Mouse (Mus musculus): Measurements from ENCODE around the gene Auts2. TPM values are rescaled to one million over a fixed set of nuclear protein-coding genes. Genes with fewer than 3 reads are reported as not detected.

Auts2 gene
- polyA plus RNA-seq, 1 experiment = 10.4 TPM

DNA sequence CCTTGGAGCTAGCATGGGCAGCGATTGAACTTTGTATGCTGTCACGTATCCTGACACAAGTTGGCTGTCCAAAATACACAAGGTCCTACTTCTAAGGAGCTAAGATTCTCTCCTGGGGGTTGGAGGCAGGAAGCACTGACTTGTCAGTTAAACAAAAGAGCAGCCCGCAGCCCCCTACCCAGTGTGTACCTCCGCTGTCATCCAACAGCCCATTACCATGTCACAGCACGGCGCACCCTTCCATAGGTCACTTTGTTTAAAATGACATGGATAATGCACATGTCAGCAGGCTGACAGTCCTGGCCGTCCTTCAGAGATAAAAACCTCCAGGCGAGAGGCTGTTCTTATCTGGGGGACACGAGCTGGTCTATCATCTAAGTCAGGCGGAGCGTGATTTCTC lies 773.9 kb downstream of the Auts2 start:
- TF ChIP-seq CTCF (IDR thresholded peaks at IDR 0.05; ENCODE audit: extremely low read depth, insufficient read length, insufficient replicate concordance, low read depth, low read length) (no peak), POLR2A (IDR thresholded peaks at IDR 0.05; ENCODE audit: low read depth, low read length) (no peak)
- 79% methylated on average over 11 of the region's 11 CpGs for WGBS
- no peak overlapping the region for H3K4me3 ChIP-seq (ENCODE audit: low read depth, low read length)
- H3K36me3 ChIP-seq (ENCODE audit: control insufficient read depth, insufficient read depth, low read length) = no peaks in the 10 kb centered on the region
- no peak overlapping the region for H3K27ac ChIP-seq (ENCODE audit: insufficient read depth, low read depth, low read length)
- no peaks in the 10 kb centered on the region for H3K4me1 ChIP-seq (ENCODE audit: control insufficient read depth, insufficient read depth, insufficient read length, low read length)
- H3K27me3 ChIP-seq (ENCODE audit: control insufficient read depth, insufficient read depth, low read length) = no peaks in the 10 kb centered on the region

DNA sequence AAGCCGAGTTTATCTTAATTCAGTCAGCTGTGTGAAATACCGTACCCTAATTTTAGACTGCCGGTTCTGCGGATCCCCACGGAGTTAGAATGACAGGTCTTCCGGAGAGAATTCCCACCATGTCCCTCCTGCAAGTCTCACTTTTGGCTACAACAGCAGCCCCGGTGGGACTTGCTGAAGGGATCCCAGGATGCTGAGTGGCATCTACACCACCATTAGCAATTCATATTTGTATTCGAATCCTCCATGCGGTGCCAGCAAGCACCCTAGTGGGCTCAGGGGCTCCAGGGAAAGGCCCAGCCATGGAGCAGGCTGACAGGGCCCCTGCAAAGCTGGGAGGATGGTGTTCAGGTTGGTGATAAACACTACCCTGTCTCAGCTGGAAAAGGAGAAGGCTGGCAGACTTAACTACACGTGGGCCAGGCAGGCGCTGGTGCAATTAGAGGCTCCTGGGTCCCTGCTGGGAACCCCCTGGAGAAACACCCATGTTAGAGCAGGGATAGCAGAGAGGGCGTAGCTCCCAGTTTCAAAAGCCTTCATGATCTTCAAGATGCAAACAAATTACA lies 775.4 kb downstream of the Auts2 start:
- TF ChIP-seq CTCF (IDR thresholded peaks at IDR 0.05; ENCODE audit: extremely low read depth, insufficient read length, insufficient replicate concordance, low read depth, low read length) = no peak
- TF ChIP-seq POLR2A (IDR thresholded peaks at IDR 0.05; ENCODE audit: low read depth, low read length) = no peak
- 89% methylated on average over 12 of the region's 12 CpGs for WGBS
- no peaks in the 10 kb centered on the region for H3K36me3 ChIP-seq (ENCODE audit: control insufficient read depth, insufficient read depth, low read length)

DNA sequence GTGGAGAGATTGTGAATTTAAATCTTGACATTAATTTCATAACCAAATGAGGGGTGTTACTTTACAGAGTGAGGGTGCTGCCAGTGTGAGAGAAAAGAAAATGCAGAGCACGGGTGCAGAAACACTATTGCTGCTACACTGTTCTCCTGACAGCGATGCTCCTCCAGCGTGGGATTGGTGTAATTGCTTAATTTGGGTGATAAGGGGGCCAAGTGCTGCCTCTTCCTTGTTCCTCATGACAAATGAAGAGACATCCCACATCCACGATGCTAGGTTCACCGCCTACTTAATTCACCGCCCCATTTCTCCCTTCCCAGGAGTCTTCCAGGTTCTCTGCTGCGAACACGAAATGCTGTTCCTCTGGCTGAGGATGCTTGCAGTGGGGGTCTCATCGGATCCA lies 776.0 kb downstream of the Auts2 start:
- WGBS = 90% methylated on average over 9 of the region's 9 CpGs
- Histone ChIP-seq H3K4me3 (ENCODE audit: low read depth, low read length) (no peak overlapping the region), H3K4me1 (ENCODE audit: control insufficient read depth, insufficient read depth, insufficient read length, low read length) (no peaks in the 10 kb centered on the region), H3K27me3 (ENCODE audit: control insufficient read depth, insufficient read depth, low read length) (no peaks in the 10 kb centered on the region), H3K27ac (ENCODE audit: insufficient read depth, low read depth, low read length) (no peak overlapping the region), H3K36me3 (ENCODE audit: control insufficient read depth, insufficient read depth, low read length) (no peaks in the 10 kb centered on the region)
- TF ChIP-seq POLR2A (IDR thresholded peaks at IDR 0.05; ENCODE audit: low read depth, low read length) (no peak), CTCF (IDR thresholded peaks at IDR 0.05; ENCODE audit: extremely low read depth, insufficient read length, insufficient replicate concordance, low read depth, low read length) (no peak)

More for the DNA sequence above, 775.4 kb downstream of the Auts2 start:
- H3K27me3 ChIP-seq (ENCODE audit: control insufficient read depth, insufficient read depth, low read length) = no peaks in the 10 kb centered on the region
- no peak overlapping the region for H3K27ac ChIP-seq (ENCODE audit: insufficient read depth, low read depth, low read length)
- H3K4me3 ChIP-seq (ENCODE audit: low read depth, low read length) = no peak overlapping the region
- no peaks in the 10 kb centered on the region for H3K4me1 ChIP-seq (ENCODE audit: control insufficient read depth, insufficient read depth, insufficient read length, low read length)

DNA sequence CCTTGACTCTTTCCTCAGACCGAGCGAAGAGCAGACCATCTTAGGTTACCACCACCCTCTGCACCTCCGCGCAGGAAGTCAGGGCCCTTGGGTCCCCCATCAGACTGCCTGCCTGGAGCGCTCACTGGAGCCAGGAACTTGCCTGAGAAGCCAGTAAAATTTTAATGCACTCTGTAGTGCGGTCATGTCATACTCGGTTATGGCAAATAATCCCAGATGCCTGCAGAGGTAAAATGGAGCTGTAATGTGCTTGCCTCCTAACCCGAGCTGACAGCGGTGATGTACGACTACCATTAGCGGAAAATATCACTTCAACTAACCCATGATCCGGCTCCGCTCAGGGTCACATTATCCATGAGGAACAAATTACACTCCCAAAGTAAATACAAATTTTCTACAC lies 783.7 kb downstream of the Auts2 start:
- no peaks in the 10 kb centered on the region for H3K36me3 ChIP-seq (ENCODE audit: control insufficient read depth, insufficient read depth, low read length)
- H3K4me3 ChIP-seq (ENCODE audit: low read depth, low read length) = no peak overlapping the region
- no peak for TF ChIP-seq POLR2A (IDR thresholded peaks at IDR 0.05; ENCODE audit: low read depth, low read length)
- TF ChIP-seq CTCF (IDR thresholded peaks at IDR 0.05; ENCODE audit: extremely low read depth, insufficient read length, insufficient replicate concordance, low read depth, low read length) = no peak
- peaks cover 3% of the 10 kb centered on the region for H3K4me1 ChIP-seq (ENCODE audit: control insufficient read depth, insufficient read depth, insufficient read length, low read length)
- H3K27me3 ChIP-seq (ENCODE audit: control insufficient read depth, insufficient read depth, low read length) = no peaks in the 10 kb centered on the region
- no peak overlapping the region for H3K27ac ChIP-seq (ENCODE audit: insufficient read depth, low read depth, low read length)
- WGBS = 92% methylated on average over 13 of the region's 13 CpGs

DNA sequence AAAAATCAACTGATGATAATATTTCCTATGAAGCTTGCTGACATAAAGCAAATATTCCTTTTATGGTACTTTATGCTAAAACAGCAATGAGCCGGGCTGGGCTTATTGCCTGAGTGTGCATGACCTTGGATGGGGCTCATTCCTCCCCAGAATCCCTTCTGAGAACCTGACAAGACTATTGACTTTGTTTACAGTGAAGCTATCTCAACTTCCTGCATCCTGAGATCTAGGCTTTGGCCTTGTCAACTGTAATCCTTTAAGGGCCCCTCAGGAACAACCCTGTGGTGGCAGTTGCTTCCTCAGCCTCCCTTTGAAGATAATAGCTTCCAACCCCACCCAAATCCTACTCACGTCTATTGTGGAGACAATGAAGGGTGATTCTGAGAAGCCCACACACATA lies 792.8 kb downstream of the Auts2 start:
- H3K4me1 ChIP-seq (ENCODE audit: control insufficient read depth, insufficient read depth, insufficient read length, low read length) = peaks cover 5% of the 10 kb centered on the region; the same call in 1 of the 2 replicates
- 34% methylated on average over 2 of the region's 2 CpGs for WGBS
- H3K4me3 ChIP-seq (ENCODE audit: low read depth, low read length) = no peak overlapping the region
- H3K27ac ChIP-seq (ENCODE audit: insufficient read depth, low read depth, low read length) = no peak overlapping the region
- H3K27me3 ChIP-seq (ENCODE audit: control insufficient read depth, insufficient read depth, low read length) = no peaks in the 10 kb centered on the region
- H3K36me3 ChIP-seq (ENCODE audit: control insufficient read depth, insufficient read depth, low read length) = no peaks in the 10 kb centered on the region
- TF ChIP-seq POLR2A (IDR thresholded peaks at IDR 0.05; ENCODE audit: low read depth, low read length) (no peak), CTCF (IDR thresholded peaks at IDR 0.05; ENCODE audit: extremely low read depth, insufficient read length, insufficient replicate concordance, low read depth, low read length) (no peak)

DNA sequence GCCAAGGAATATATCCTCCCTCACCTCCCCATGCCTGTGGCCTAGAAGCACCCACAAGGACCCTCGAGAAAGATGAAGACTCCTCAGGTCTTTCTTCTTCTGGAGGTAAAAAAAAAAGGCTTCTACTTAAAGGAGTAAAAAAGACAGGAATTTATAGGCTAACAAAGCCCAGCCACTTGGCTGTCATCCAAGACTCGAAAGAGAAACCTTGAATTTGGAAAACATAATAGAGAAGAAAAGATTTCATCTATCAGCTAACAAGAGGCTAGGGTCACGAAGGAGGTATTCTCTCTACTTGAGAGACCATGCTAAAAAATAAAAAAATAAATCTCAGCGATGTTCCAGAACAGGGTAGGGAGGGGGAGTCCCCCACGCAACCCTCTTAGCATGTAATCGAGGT lies 793.9 kb downstream of the Auts2 start:
- TF ChIP-seq POLR2A (IDR thresholded peaks at IDR 0.05; ENCODE audit: low read depth, low read length) = no peak
- no peak overlapping the region for H3K27ac ChIP-seq (ENCODE audit: insufficient read depth, low read depth, low read length)
- 50% methylated on average over 6 of the region's 6 CpGs for WGBS
- peaks cover 5% of the 10 kb centered on the region; the same call in 1 of the 2 replicates for H3K4me1 ChIP-seq (ENCODE audit: control insufficient read depth, insufficient read depth, insufficient read length, low read length)
- no peak overlapping the region for H3K4me3 ChIP-seq (ENCODE audit: low read depth, low read length)
- no peaks in the 10 kb centered on the region for H3K36me3 ChIP-seq (ENCODE audit: control insufficient read depth, insufficient read depth, low read length)
- no peaks in the 10 kb centered on the region for H3K27me3 ChIP-seq (ENCODE audit: control insufficient read depth, insufficient read depth, low read length)

DNA sequence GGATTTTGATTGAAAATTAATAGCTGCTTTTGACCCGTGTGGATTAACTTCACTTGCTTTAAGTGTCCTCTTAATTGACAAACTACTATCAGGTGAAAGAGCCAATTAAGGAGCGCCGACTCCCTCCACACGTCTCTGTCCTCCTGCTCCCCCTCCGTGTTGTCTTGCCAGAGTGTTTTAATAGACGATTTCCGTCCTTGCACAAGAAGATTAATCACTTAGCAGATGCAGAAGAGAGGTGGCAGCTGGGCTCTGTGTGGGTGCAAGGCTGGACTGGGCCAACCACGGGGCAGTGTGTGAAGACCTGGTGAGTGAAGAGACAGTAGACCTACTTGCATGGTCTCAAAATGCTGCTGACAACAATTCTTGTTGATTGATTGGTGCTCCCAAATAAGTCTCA lies 800.1 kb downstream of the Auts2 start:
- Histone ChIP-seq H3K4me3 (ENCODE audit: low read depth, low read length) (no peak overlapping the region), H3K4me1 (ENCODE audit: control insufficient read depth, insufficient read depth, insufficient read length, low read length) (no peaks in the 10 kb centered on the region), H3K27me3 (ENCODE audit: control insufficient read depth, insufficient read depth, low read length) (no peaks in the 10 kb centered on the region), H3K27ac (ENCODE audit: insufficient read depth, low read depth, low read length) (no peak overlapping the region), H3K36me3 (ENCODE audit: control insufficient read depth, insufficient read depth, low read length) (no peaks in the 10 kb centered on the region)
- no peak for TF ChIP-seq POLR2A (IDR thresholded peaks at IDR 0.05; ENCODE audit: low read depth, low read length)
- no peak for TF ChIP-seq CTCF (IDR thresholded peaks at IDR 0.05; ENCODE audit: extremely low read depth, insufficient read length, insufficient replicate concordance, low read depth, low read length)
- WGBS = 64% methylated on average over 8 of the region's 8 CpGs

Measured in small intestine, adult 2 months (tissue).